15 mouse cellular contexts compared by ENCODE assay signal in genomic region chr15:51643772-51644311, GRCm38 (mm10).
A peak's percentile ranks its signal among the peaks of the same experiment; 100 is the strongest.
DNase-seq lines count a peak whose midpoint lies in the region; ATAC-seq lines count a peak whose summit lies in the region.
"Had no signal": no experiment of that assay in that cellular context is flagged by ENCODE, and none has a peak within 500 bp of the region (broad histone marks: within the 10 kb centered on the region; RNA-seq: fewer than 3 reads in every experiment).

No protein-coding gene starts in this region.

- H3K4me1 ChIP-seq in forebrain, embryonic 13.5 days: no peaks in the 10 kb centered on the region
- H3K4me1 ChIP-seq in forebrain, embryonic 11.5 days (replicated peaks; ENCODE audit: control insufficient read depth, insufficient read depth, low read length): no peaks in the 10 kb centered on the region
- no peaks in the 10 kb centered on the region for H3K4me1 ChIP-seq in kidney, embryonic 15.5 days
- H3K4me1 ChIP-seq in midbrain, embryonic 10.5 days: no peaks in the 10 kb centered on the region
- H3K4me1 ChIP-seq: liver, embryonic 15.5 days had no signal

- peak; percentile 75; the same call in 1 of the 2 replicates for ATAC-seq in forebrain, embryonic 13.5 days
- no peak for ATAC-seq in forebrain, embryonic 11.5 days (replicated peaks; ENCODE audit: low FRiP score)
- no peak for ATAC-seq in kidney, embryonic 15.5 days (replicated peaks; ENCODE audit: low FRiP score)
- ATAC-seq: inflammation-experienced regulatory T-cells, adult 6 months had no signal

- DNase-seq in forebrain, embryonic 11.5 days (ENCODE audit: low spot score): no peak
- peak; percentile 22 for DNase-seq in right cerebral cortex, postnatal 25 days
- no peak for DNase-seq in right cerebral cortex, postnatal 10 days (ENCODE audit: low spot score in 2 of 2)
- peak; percentile 44 to 47 for DNase-seq in layer of hippocampus, adult 8-10 months (ENCODE audit: low spot score in 2 of 2)
- no peak for DNase-seq in midbrain, embryonic 10.5 days (ENCODE audit: low spot score)
- DNase-seq: adrenal gland, postnatal 14 days; gastrocnemius, adult 2 months; heart, adult 18-20 months; lung, postnatal 10 days had no signal

- H3K9ac ChIP-seq in forebrain, embryonic 13.5 days: no peak overlapping the region
- no peak overlapping the region for H3K9ac ChIP-seq in forebrain, embryonic 11.5 days (ENCODE audit: low read length)
- H3K9ac ChIP-seq in kidney, embryonic 15.5 days: no peak overlapping the region
- H3K9ac ChIP-seq: limb, embryonic 13.5 days; liver, embryonic 15.5 days had no signal

- no peaks in the 10 kb centered on the region for H3K9me3 ChIP-seq in forebrain, embryonic 13.5 days (replicated peaks)
- no peaks in the 10 kb centered on the region for H3K9me3 ChIP-seq in forebrain, embryonic 11.5 days (ENCODE audit: control insufficient read depth, low read length)
- no peaks in the 10 kb centered on the region for H3K9me3 ChIP-seq in kidney, embryonic 15.5 days (replicated peaks)
- H3K9me3 ChIP-seq in midbrain, embryonic 10.5 days (replicated peaks): no peaks in the 10 kb centered on the region
- H3K9me3 ChIP-seq: G1E; limb, embryonic 13.5 days; liver, embryonic 15.5 days had no signal

- H3K4me2 ChIP-seq in forebrain, embryonic 13.5 days: no peak overlapping the region
- H3K4me2 ChIP-seq in forebrain, embryonic 11.5 days (ENCODE audit: low read depth, low read length, severe bottlenecking): no peak overlapping the region
- H3K4me2 ChIP-seq in kidney, embryonic 15.5 days: no peak overlapping the region
- H3K4me2 ChIP-seq: limb, embryonic 13.5 days; liver, embryonic 15.5 days had no signal

- 76% methylated on average over 6 of the region's 6 CpGs for WGBS in forebrain, embryonic 13.5 days
- 87% methylated on average over 6 of the region's 6 CpGs for WGBS in forebrain, embryonic 11.5 days
- 85% methylated on average over 6 of the region's 6 CpGs for WGBS in kidney, embryonic 15.5 days
- WGBS in midbrain, embryonic 10.5 days: 86% methylated on average over 6 of the region's 6 CpGs

- H3K27ac ChIP-seq in forebrain, embryonic 13.5 days: no peak overlapping the region
- no peak overlapping the region for H3K27ac ChIP-seq in forebrain, embryonic 11.5 days (ENCODE audit: low read depth, low read length)
- no peak overlapping the region for H3K27ac ChIP-seq in kidney, embryonic 15.5 days
- no peak overlapping the region for H3K27ac ChIP-seq in midbrain, embryonic 10.5 days (replicated peaks)
- H3K27ac ChIP-seq: gastrocnemius, adult 2 months; limb, embryonic 13.5 days; liver, embryonic 15.5 days had no signal

- no peak overlapping the region for H3K4me3 ChIP-seq in forebrain, embryonic 13.5 days
- no peak overlapping the region for H3K4me3 ChIP-seq in forebrain, embryonic 11.5 days (ENCODE audit: low read depth, low read length)
- H3K4me3 ChIP-seq in kidney, embryonic 15.5 days (replicated peaks): no peak overlapping the region
- H3K4me3 ChIP-seq in midbrain, embryonic 10.5 days: no peak overlapping the region
- H3K4me3 ChIP-seq: gastrocnemius, adult 2 months; limb, embryonic 13.5 days; liver, embryonic 15.5 days had no signal

- H3K36me3 ChIP-seq in forebrain, embryonic 13.5 days (ENCODE audit: poor library complexity, severe bottlenecking): no peaks in the 10 kb centered on the region
- H3K36me3 ChIP-seq in forebrain, embryonic 11.5 days (ENCODE audit: control insufficient read depth, insufficient read depth, low read length): no peaks in the 10 kb centered on the region
- no peaks in the 10 kb centered on the region for H3K36me3 ChIP-seq in kidney, embryonic 15.5 days
- no peaks in the 10 kb centered on the region for H3K36me3 ChIP-seq in midbrain, embryonic 10.5 days
- H3K36me3 ChIP-seq: G1E; limb, embryonic 13.5 days; liver, embryonic 15.5 days had no signal

- no peaks in the 10 kb centered on the region for H3K27me3 ChIP-seq in forebrain, embryonic 13.5 days
- H3K27me3 ChIP-seq in forebrain, embryonic 11.5 days (ENCODE audit: control insufficient read depth, insufficient read depth, low read length): no peaks in the 10 kb centered on the region
- no peaks in the 10 kb centered on the region for H3K27me3 ChIP-seq in kidney, embryonic 15.5 days
- no peaks in the 10 kb centered on the region for H3K27me3 ChIP-seq in midbrain, embryonic 10.5 days (ENCODE audit: low read depth, poor library complexity, severe bottlenecking)
- H3K27me3 ChIP-seq: limb, embryonic 13.5 days; liver, embryonic 15.5 days had no signal

Comparison
In these comparisons a context has a peak if more than half of its experiments do, and no peak if none do; other contexts are left out.
1. DNase-seq: peak in right cerebral cortex, postnatal 25 days (single experiment) and layer of hippocampus, adult 8-10 months (2 of 2); none in forebrain, embryonic 11.5 days (single experiment), right cerebral cortex, postnatal 10 days (0 of 2) and midbrain, embryonic 10.5 days (single experiment).